Mouse (Mus musculus) thymus, postnatal 25 days (tissue): Measurements from ENCODE around the gene Hist1h4c.
"Not testable (repeated sequence)": the region's sequence is repeated elsewhere in the genome, so short reads cannot be mapped to it uniquely, and the experiment has no call there.

Source experiments
- DNase-seq: peaks from one replicate; pipeline ENCODE4 v3.0.0; 2022

The Hist1h4c gene

GRCm38 (mm10) chr13:23728472-23729191, 30.4 kb upstream of the Hist1h4c start:
- DNase-seq, result no peak

DNA sequence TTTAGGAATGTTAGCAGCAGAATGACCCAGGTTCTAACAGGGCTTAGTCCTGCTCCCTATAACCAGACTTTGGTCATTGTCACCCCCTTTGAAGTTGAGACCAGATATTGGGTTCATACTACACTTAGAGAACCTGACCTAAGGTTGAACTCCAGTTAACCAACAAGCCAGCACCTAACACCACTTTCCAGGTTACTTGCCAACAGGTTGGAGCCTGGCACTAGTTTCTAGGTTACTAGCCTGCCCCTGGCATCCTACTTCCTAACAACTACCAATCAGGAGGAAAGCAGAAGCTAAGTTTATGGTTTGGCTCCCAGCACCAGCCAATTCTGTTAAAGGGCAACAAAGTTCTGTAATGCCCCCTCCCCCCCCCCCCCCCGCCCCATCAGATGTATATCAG, 27.0 kb upstream of the Hist1h4c start:
- no peak for DNase-seq

- DNase-seq, result no peak
These were observed 26.0 kb upstream of the Hist1h4c start for GRCm38 (mm10) chr13:23724239-23724638.

DNA sequence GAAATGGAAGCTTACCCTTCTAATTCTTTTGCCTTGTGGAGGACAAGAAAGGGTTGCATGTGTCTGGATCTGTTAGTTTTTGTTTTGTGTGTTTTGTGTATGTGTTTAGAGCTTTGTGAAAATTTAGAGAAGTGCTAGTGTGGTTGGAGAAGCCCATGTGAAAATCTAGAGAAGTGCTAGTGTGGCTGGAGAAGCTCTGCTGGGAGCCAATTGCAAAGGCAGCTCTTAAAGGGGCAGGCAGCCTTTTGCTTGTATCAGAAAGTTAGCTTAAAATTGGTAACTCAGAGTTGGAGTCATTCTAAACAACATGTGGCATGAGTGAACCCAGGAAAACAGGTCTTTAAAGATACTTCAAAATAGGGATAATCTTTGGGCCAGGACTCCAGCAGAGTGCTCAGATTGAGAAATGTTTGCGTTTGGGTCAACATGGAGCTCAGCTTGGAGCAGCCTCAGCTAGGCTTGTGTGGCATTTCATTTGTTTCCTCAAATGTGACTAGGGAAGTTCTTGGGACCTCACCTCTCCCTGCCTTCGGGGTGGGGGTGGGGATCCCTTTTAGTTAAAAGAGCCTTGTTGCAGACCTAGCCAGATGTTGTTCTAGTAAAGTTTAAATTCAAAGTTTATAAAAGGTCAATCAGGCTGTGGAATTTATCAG, 19.5 kb upstream of the Hist1h4c start:
- not testable (repeated sequence) for DNase-seq

GRCm38 (mm10) chr13:23717176-23717575, 18.9 kb upstream of the Hist1h4c start:
- DNase-seq, result no peak

DNA sequence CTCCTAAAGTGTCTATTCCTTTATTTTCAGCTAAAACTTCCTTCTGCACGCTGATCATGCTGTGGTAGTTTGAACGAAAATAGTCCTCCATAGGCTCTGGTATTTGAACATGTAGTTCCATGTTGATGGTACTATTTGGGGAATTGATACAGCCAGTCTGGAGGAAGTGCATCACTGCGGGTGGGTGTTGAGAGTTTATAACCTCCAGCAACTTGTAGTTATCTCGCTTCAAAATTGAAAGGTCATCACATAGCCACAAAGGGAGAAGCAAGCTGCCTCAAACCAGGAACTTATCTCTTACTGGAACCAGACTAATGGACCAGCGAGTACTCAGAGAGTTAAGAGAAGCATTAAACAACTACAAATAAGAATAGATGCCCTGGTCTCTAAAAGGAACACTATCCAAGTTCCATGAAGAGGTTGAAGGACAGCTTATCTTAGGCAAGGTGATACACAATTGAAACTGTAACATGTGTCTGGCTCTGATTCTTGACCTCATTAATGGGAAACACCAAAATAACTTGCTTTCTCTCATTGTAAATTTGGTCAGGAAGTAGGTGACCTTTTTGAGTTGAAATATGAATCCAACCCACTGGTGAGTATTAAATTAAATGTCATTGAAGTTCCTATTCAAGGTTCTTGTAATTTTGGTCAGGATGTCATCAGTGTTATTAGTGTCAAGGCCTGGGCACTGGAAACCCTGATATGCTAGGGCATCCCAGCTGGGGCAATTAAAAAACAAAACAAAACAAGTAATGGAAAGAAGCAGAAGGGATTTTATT, 18.2 kb upstream of the Hist1h4c start:
- DNase-seq, result no peak

GRCm38 (mm10) chr13:23710374-23711089, 12.3 kb upstream of the Hist1h4c start, which contains the start of gene Hfe:
Gene Hfe, minus strand, starts transcription at chr13:23710854.
- DNase-seq, result peak; percentile 78

GRCm38 (mm10) chr13:23709714-23710373, 11.6 kb upstream of the Hist1h4c start:
- no peak for DNase-seq

GRCm38 (mm10) chr13:23708654-23709053, 10.4 kb upstream of the Hist1h4c start:
- DNase-seq, result no peak

- DNase-seq, result no peak
These were observed 9.8 kb upstream of the Hist1h4c start for GRCm38 (mm10) chr13:23708041-23708440.

- no peak for DNase-seq
These were observed 8.5 kb upstream of the Hist1h4c start for GRCm38 (mm10) chr13:23706771-23707170.

- no peak for DNase-seq
These were observed 7.6 kb upstream of the Hist1h4c start for GRCm38 (mm10) chr13:23705751-23706356.

- not testable (repeated sequence) for DNase-seq
These were observed 4.5 kb upstream of the Hist1h4c start for GRCm38 (mm10) chr13:23702801-23703200.

DNA sequence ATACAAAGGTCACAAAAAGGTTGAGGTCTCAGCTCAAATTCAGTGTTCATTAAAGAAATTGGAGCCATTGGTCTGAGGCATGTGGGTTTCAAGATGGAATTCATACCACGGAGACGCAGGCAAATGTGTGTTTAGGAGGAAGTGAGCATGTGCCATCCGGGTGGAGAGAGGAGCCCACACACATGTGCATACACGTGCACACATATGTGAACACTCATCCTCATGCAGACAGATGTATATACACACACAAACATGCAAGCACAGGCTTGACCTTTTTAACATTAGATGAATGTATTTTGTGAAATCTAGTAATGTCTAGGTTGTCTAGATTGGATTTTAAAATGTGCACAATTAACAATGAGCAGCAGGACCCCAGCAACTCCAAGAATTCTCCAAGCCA, 4.0 kb upstream of the Hist1h4c start:
- no peak for DNase-seq

GRCm38 (mm10) chr13:23700786-23701520, 2.7 kb upstream of the Hist1h4c start:
- DNase-seq, result peak; percentile 84

DNA sequence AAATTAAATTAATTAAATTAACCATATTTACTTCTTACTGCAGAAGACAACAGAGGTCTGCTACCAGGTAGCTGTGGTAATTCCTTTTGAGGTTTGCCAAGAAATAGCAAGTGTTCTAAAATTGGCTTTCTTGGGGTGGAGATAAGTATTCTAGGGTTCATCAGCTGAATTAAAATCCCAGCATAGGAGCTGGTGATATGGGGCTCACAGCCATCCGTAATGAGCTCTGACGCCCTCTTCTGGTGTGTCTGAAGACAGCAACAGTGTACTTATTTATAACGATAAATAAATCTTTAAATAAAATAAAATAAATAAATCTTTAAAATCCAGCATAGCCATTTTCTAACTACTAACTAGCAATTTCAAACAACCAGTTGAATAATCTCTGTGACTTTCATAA, 1.5 kb upstream of the Hist1h4c start:
- DNase-seq, result no peak

DNA sequence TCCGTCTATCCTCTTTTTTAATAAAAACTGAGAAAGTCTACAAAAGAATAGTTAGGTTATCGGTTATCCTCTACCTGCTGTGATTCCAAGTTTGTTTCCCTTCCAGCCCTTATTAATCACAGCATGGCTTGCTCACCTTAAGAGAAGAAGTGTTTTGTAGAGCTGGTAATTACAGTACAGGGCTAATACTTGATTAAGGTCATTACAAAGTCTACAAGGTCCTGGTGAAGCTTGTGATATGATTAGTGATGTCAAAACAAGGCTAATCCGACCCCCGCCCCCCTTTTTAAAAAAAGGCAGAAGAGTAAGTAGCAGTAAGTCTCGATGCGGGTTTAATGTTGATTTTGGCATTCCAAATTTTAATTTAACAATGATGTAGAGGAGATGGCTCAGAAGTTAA, 742 bp upstream of the Hist1h4c start:
- DNase-seq, result no peak

GRCm38 (mm10) chr13:23697491-23698299, 559 bp downstream of the Hist1h4c start:
- DNase-seq, result peak; percentile 75

DNA sequence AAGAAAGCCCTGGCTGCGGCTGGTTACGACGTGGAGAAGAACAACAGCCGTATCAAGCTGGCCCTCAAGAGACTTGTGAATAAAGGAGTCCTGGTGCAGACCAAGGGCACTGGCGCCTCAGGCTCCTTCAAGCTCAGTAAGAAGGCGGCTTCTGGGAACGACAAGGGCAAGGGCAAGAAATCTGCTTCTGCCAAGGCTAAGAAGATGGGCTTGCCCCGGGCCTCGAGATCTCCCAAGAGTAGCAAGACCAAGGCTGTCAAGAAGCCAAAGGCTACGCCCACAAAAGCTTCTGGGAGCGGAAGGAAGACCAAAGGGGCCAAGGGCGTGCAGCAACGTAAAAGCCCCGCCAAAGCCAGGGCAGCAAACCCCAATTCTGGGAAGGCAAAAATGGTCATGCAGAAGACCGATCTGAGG, 2.2 kb downstream of the Hist1h4c start:
- DNase-seq, result no peak

- DNase-seq, result no peak
These were observed 2.7 kb downstream of the Hist1h4c start, which contains the start of gene Hist1h1t for GRCm38 (mm10) chr13:23695514-23695913. Gene Hist1h1t, plus strand, starts transcription at chr13:23695814.
